Mouse (Mus musculus): ENCODE results near the gene Trabd.

The Trabd gene

GRCm38 (mm10) chr15:89078208-89078836, 3.4 kb downstream of the Trabd start:
- peak; percentile 58 to 74 for DNase-seq

GRCm38 (mm10) chr15:89083906-89084305, 9.0 kb downstream of the Trabd start:
- no peak for DNase-seq

- no peak for DNase-seq
Observed at GRCm38 (mm10) chr15:89084826-89085225, 9.9 kb downstream of the Trabd start.

GRCm38 (mm10) chr15:89088607-89089247, 13.8 kb downstream of the Trabd start, which contains the start of gene Selenoo:
Selenoo (plus strand) TSS chr15:89089084.
- peak; percentile 92 to 96 for DNase-seq

GRCm38 (mm10) chr15:89089248-89090051, 14.5 kb downstream of the Trabd start:
- no peak for DNase-seq

GRCm38 (mm10) chr15:89090662-89091061, 15.7 kb downstream of the Trabd start:
- DNase-seq: no peak

GRCm38 (mm10) chr15:89092181-89092580, 17.3 kb downstream of the Trabd start:
- DNase-seq: no peak

GRCm38 (mm10) chr15:89097450-89097849, 22.5 kb downstream of the Trabd start:
- DNase-seq: no peak

GRCm38 (mm10) chr15:89098616-89099015, 23.7 kb downstream of the Trabd start:
- DNase-seq: no peak

- DNase-seq: peak in 1 of 2 experiments; percentile 20
Observed at GRCm38 (mm10) chr15:89100823-89101222, 25.9 kb downstream of the Trabd start.

GRCm38 (mm10) chr15:89102646-89103045, 27.7 kb downstream of the Trabd start:
- no peak for DNase-seq

- no peak for DNase-seq
Observed at GRCm38 (mm10) chr15:89103921-89104320, 29.0 kb downstream of the Trabd start.

GRCm38 (mm10) chr15:89104425-89104824, 29.5 kb downstream of the Trabd start:
- DNase-seq: no peak

- DNase-seq: no peak
Observed at GRCm38 (mm10) chr15:89106073-89106472, 31.1 kb downstream of the Trabd start.

- DNase-seq: no peak
Observed at GRCm38 (mm10) chr15:89106976-89107375, 32.1 kb downstream of the Trabd start.

GRCm38 (mm10) chr15:89110147-89110546, 35.2 kb downstream of the Trabd start:
- no peak for DNase-seq

GRCm38 (mm10) chr15:89118007-89118406, 43.1 kb downstream of the Trabd start:
- no peak for DNase-seq

GRCm38 (mm10) chr15:89122649-89123366, 47.9 kb downstream of the Trabd start, which contains the start of gene Tubgcp6:
Tubgcp6 (minus strand) TSS chr15:89123112.
- DNase-seq: peak; percentile 98

- peak; percentile 75 to 83 for DNase-seq
Observed at GRCm38 (mm10) chr15:89123595-89123994, 48.7 kb downstream of the Trabd start.

GRCm38 (mm10) chr15:89124312-89124711, 49.4 kb downstream of the Trabd start:
- no peak for DNase-seq

GRCm38 (mm10) chr15:89125351-89125750, 50.4 kb downstream of the Trabd start:
- no peak for DNase-seq

GRCm38 (mm10) chr15:89126622-89127021, 51.7 kb downstream of the Trabd start:
- no peak for DNase-seq

All from kidney, postnatal 4 days (tissue).